Mouse (Mus musculus) ES-E14 (cell line): ENCODE data around the gene Celf5. TPM values are rescaled to one million over a fixed set of nuclear protein-coding genes. Genes with fewer than 3 reads are reported as not detected.

ENCODE experiments used
- DNase-seq: peaks from one replicate; pipeline ENCODE4 v3.0.0-alpha.2; 2013; ENCODE audit warnings: low read depth, low spot score
- H3K27ac ChIP-seq: 2 replicates; pipeline ENCODE4 v1.5.1; 2012; ENCODE audit warnings: low read depth, mild to moderate bottlenecking, low read length, moderate library complexity, mixed read lengths; ENCODE audit not compliant: poor library complexity, insufficient read depth, severe bottlenecking
- H3K36me3 ChIP-seq: 2 replicates; pipeline ENCODE4 v1.6.1; 2012; ENCODE audit warnings: mild to moderate bottlenecking, low read length, moderate library complexity, mixed read lengths; ENCODE audit not compliant: control insufficient read depth, poor library complexity, insufficient read depth, severe bottlenecking
- H3K4me1 ChIP-seq, 2 experiments: fragments of 150-350 bp in 1 of 2; sonication (generic) in 1 of 2; 2 replicates each; pipeline ENCODE4 v1.6.1; 2012; ENCODE audit warnings: low read length in 2 of 2, mild to moderate bottlenecking in 1 of 2, mixed read lengths in 1 of 2; ENCODE audit not compliant: control insufficient read depth in 2 of 2, insufficient read depth in 2 of 2, poor library complexity in 1 of 2
- H3K4me3 ChIP-seq, 2 experiments: fragments of 150-350 bp in 1 of 2; sonication (generic) in 1 of 2; 2 replicates each; pipeline ENCODE4 v1.5.1; 2012; ENCODE audit warnings: low read length in 2 of 2, low read depth in 1 of 2, mild to moderate bottlenecking in 1 of 2, mixed read lengths in 1 of 2; ENCODE audit not compliant: insufficient read depth in 1 of 2, poor library complexity in 1 of 2, severe bottlenecking in 1 of 2
- H3K9ac ChIP-seq: 2 replicates; pipeline ENCODE4 v1.6.1; 2012; ENCODE audit warnings: low read depth, mild to moderate bottlenecking, low read length, mixed read lengths; ENCODE audit not compliant: poor library complexity, insufficient read depth, severe bottlenecking
- H3K9me3 ChIP-seq: fragments of 150-350 bp; sonication (generic); 2 replicates; pipeline ENCODE4 v1.6.1; 2012; ENCODE audit warnings: low read depth, mild to moderate bottlenecking, low read length; ENCODE audit not compliant: control insufficient read depth, insufficient read depth
- CHD2 ChIP-seq: IDR thresholded peaks from 2 replicates; pipeline ENCODE4 v1.6.1; 2014; ENCODE audit warnings: mild to moderate bottlenecking, low read depth, low read length, inconsistent platforms
- HCFC1 ChIP-seq: IDR thresholded peaks from 2 replicates; pipeline ENCODE4 v1.6.1; 2012; ENCODE audit warnings: low read length, inconsistent platforms, borderline replicate concordance; ENCODE audit not compliant: insufficient read depth
- MAFK ChIP-seq: IDR thresholded peaks from 2 replicates; pipeline ENCODE4 v1.6.1; 2014; ENCODE audit warnings: mild to moderate bottlenecking, low read depth, low read length, inconsistent platforms; ENCODE audit not compliant: insufficient read depth
- ZC3H11A ChIP-seq: IDR thresholded peaks from 2 replicates; pipeline ENCODE4 v1.6.1; 2012; ENCODE audit warnings: low read depth, mild to moderate bottlenecking, inconsistent platforms, low read length, borderline replicate concordance
- ZNF384 ChIP-seq: IDR thresholded peaks from 2 replicates; pipeline ENCODE4 v1.6.1; 2012; ENCODE audit warnings: low read depth, low read length, inconsistent platforms
- in situ Hi-C, 2 experiments: fragments of 600-800 bp; cut with MboI; formaldehyde crosslinking; loops; one replicate each; pipeline ENCODE4 v1.15.1; 2025; ENCODE audit warnings: low sequenced_read_pairs in 2 of 2, inconsistent platforms in 1 of 2; ENCODE audit not compliant: unreplicated experiment in 2 of 2
- total RNA-seq: library from RNA; depleted of rRNA; stranded (reverse); fragments of 300-350 nt; gene quantifications from 2 replicates; pipeline ENCODE4 v1.2.3, GENCODE M21; 2012

Celf5 gene
- total RNA-seq, 1 experiment: 5.0 TPM

DNA sequence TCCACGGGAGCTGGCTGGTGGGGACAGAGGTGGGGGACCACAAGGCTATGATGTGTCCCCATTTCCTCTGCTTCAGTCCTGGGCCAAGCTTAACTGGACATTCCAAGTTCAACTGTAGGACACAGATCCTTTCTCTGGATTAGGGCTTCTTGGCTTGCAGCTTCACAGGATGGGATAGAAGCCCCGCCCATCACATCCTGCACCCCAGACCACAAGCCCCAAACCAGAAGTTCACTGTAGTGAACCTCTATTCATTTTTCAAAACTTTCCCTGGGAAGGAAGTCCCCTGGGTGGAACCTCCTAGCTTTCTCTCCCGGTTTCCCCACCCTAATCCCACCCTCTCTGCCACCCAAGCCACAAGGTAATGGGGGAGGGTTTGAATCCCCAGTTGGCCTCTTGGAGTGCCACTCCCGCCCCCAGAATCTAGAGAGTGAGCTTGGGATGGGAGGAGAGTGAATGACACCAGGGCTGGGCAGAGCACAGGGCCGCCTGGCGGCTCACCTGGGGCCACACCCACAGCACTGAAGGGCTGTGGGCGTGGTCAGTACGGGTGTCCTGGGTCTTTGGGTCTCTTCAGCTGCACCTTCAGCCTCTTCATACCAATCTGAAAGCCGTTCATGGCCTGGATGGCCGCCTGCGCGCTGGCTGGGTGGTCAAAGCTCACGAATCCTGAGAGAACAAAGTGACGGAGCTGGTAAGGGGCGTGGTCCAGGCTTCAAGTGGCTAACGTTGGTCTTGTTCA, 20.7 kb downstream of the Celf5 start:
- Histone ChIP-seq H3K9me3 (no peaks in the 10 kb centered on the region), H3K4me1 (peaks cover 9 to 32% of the 10 kb centered on the region in 2 experiments), H3K27ac (no peak overlapping the region), H3K9ac (no peak overlapping the region), H3K36me3 (no peaks in the 10 kb centered on the region; the same call in 1 of the 2 replicates), H3K4me3 (0 out of 4 replicates have a peak overlapping the region, but pooled peaks of 1 of the 2 experiments have one; percentile 43)
- no peak for TF ChIP-seq CHD2
- no peak for TF ChIP-seq ZNF384
- in situ Hi-C loops: no loop called here
- no peak for DNase-seq

GRCm38 (mm10) chr10:81460951-81461350, 21.6 kb downstream of the Celf5 start:
- Histone ChIP-seq H3K4me1 (peaks cover 8 to 29% of the 10 kb centered on the region in 2 experiments), H3K4me3 (no peak overlapping the region), H3K9me3 (no peaks in the 10 kb centered on the region), H3K9ac (no peak overlapping the region), H3K36me3 (no peaks in the 10 kb centered on the region), H3K27ac (no peak overlapping the region)
- in situ Hi-C loops: no loop called here
- TF ChIP-seq HCFC1 (no peak), ZNF384 (no peak)
- DNase-seq: no peak

- no peak for DNase-seq
Observed at GRCm38 (mm10) chr10:81460471-81460870, 22.0 kb downstream of the Celf5 start.

GRCm38 (mm10) chr10:81459399-81459798, 23.1 kb downstream of the Celf5 start:
- TF ChIP-seq MAFK (no peak), HCFC1 (no peak), ZC3H11A (no peak), CHD2 (no peak), ZNF384 (no peak)
- H3K9ac ChIP-seq: no peak overlapping the region
- H3K9me3 ChIP-seq: no peaks in the 10 kb centered on the region
- H3K27ac ChIP-seq: no peak overlapping the region
- H3K36me3 ChIP-seq: no peaks in the 10 kb centered on the region
- H3K4me3 ChIP-seq: no peak overlapping the region
- DNase-seq: no peak
- peaks cover 4 to 21% of the 10 kb centered on the region in 2 experiments; a peak in 3 of 4 replicates for H3K4me1 ChIP-seq
- in situ Hi-C loops: no loop called here

More at GRCm38 (mm10) chr10:81460471-81460870, 22.0 kb downstream of the Celf5 start:
- Histone ChIP-seq H3K4me1 (peaks cover 4 to 24% of the 10 kb centered on the region in 2 experiments; a peak in 3 of 4 replicates), H3K9me3 (no peaks in the 10 kb centered on the region), H3K27ac (no peak overlapping the region), H3K4me3 (no peak overlapping the region), H3K9ac (no peak overlapping the region), H3K36me3 (no peaks in the 10 kb centered on the region)
- in situ Hi-C loops: no loop called here
- no peak for TF ChIP-seq CHD2
- TF ChIP-seq ZNF384: no peak
- no peak for TF ChIP-seq HCFC1
- no peak for TF ChIP-seq MAFK
- TF ChIP-seq ZC3H11A: no peak

- Histone ChIP-seq H3K36me3 (no peaks in the 10 kb centered on the region), H3K4me3 (no peak overlapping the region), H3K27ac (no peak overlapping the region), H3K4me1 (peaks cover 4 to 14% of the 10 kb centered on the region in 2 experiments; a peak in 3 of 4 replicates), H3K9ac (no peak overlapping the region), H3K9me3 (no peaks in the 10 kb centered on the region)
- in situ Hi-C loops: no loop called here
- no peak for TF ChIP-seq MAFK
- TF ChIP-seq ZC3H11A: no peak
- TF ChIP-seq ZNF384: no peak
- no peak for DNase-seq
Observed at GRCm38 (mm10) chr10:81458267-81458666, 24.2 kb downstream of the Celf5 start.
